Mouse (Mus musculus): ENCODE measurements around the gene Pld6. TPM values are rescaled to one million over a fixed set of nuclear protein-coding genes. Genes with fewer than 3 reads are reported as not detected.
"Not testable (repeated sequence)": the region's sequence is repeated elsewhere in the genome, so short reads cannot be mapped to it uniquely, and the experiment has no call there.

Pld6 gene
- polyA plus RNA-seq, 1 experiment from 2014 or later, result 1.5 TPM

DNA sequence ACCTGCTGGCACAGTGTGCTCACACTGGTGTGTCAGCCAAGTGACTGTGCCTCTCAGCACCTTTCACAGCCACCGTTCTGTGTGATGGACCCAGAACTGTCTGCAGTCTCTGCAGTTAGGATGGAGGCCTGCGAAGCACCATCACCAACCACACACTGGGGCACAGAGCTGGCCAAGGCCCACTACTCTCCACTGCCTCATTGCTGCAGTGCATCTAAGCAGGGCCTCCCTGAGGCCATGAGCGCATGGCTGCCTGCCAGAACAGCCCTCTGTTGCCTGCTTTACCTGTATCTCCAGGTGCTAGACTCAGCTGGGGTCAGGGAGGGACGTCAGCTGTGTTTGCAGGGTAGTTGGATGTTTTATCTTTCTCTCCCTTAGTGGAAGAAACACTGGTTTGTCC lies 43.1 kb downstream of the Pld6 start:
- H3K9me3 ChIP-seq (replicated peaks; ENCODE audit: control insufficient read depth, low read length), result no peaks in the 10 kb centered on the region
- H3K4me3 ChIP-seq (ENCODE audit: low read depth, low read length), result no peak overlapping the region
- no peak overlapping the region for H3K9ac ChIP-seq (ENCODE audit: low read length)
- no peaks in the 10 kb centered on the region for H3K4me1 ChIP-seq (ENCODE audit: control insufficient read depth, insufficient read depth, low read length)
- 93% methylated on average over 4 of the region's 4 CpGs for WGBS
- DNase-seq (ENCODE audit: low spot score) (no peak), ATAC-seq (no peak)
- H3K36me3 ChIP-seq (ENCODE audit: control insufficient read depth, insufficient read depth, low read length), result peaks cover 69% of the 10 kb centered on the region
- H3K4me2 ChIP-seq (ENCODE audit: low read length), result no peak overlapping the region
- H3K27me3 ChIP-seq (replicated peaks; ENCODE audit: control insufficient read depth, insufficient read depth, low read length), result no peaks in the 10 kb centered on the region
- no peak overlapping the region for H3K27ac ChIP-seq (ENCODE audit: low read depth, low read length)

DNA sequence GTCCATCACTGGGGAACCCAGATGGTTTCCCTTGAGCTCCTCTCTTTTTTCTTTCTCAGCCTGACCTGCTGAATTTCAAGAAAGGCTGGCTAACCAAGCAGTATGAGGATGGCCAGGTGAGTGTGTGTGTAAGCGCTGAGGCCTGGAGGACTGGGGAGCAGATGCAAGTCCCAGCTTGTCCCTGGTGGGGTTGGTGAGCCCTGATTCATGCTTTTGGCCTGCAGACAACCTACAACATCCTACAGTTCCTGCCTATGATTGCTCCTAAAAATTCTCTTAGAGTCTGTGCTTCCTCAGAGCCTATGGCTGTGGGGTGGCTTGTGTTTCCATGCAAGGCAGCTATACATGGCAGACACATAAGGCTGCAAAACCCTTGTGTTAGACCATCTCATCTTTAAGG lies 43.7 kb downstream of the Pld6 start:
- 100% methylated on average over 1 of the region's 1 CpGs for WGBS
- Histone ChIP-seq H3K27ac (ENCODE audit: low read depth, low read length) (no peak overlapping the region), H3K9ac (ENCODE audit: low read length) (no peak overlapping the region), H3K4me2 (ENCODE audit: low read length) (no peak overlapping the region), H3K27me3 (replicated peaks; ENCODE audit: control insufficient read depth, insufficient read depth, low read length) (no peaks in the 10 kb centered on the region), H3K4me3 (ENCODE audit: low read depth, low read length) (no peak overlapping the region), H3K36me3 (ENCODE audit: control insufficient read depth, insufficient read depth, low read length) (peaks cover 70% of the 10 kb centered on the region), H3K9me3 (replicated peaks; ENCODE audit: control insufficient read depth, low read length) (no peaks in the 10 kb centered on the region), H3K4me1 (ENCODE audit: control insufficient read depth, insufficient read depth, low read length) (no peaks in the 10 kb centered on the region)
- DNase-seq (ENCODE audit: low spot score) (no peak), ATAC-seq (no peak)

DNA sequence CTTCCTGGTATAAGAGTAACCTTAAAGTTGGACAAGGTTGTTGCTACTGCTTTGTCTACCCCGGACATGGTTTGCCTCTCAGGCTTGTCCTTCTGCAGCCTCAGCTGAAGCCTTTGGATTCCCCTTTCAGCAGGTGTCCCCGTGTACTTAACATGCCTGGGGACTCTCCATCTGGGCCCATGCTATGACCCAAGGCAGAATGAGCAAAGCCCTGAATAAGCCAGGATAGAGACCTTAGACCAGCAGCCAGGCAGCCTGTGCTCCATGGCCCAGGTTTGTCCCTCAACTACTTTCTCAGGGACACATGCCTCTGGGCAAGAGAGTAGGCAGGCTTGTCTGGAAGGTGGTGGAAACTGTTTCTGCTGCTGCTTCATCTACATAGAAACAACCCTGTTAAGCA lies 44.1 kb downstream of the Pld6 start:
- DNase-seq (ENCODE audit: low spot score) (no peak), ATAC-seq (no peak)
- Histone ChIP-seq H3K4me2 (ENCODE audit: low read length) (no peak overlapping the region), H3K4me3 (ENCODE audit: low read depth, low read length) (no peak overlapping the region), H3K36me3 (ENCODE audit: control insufficient read depth, insufficient read depth, low read length) (peaks cover 70% of the 10 kb centered on the region), H3K9ac (ENCODE audit: low read length) (no peak overlapping the region), H3K27me3 (replicated peaks; ENCODE audit: control insufficient read depth, insufficient read depth, low read length) (no peaks in the 10 kb centered on the region), H3K9me3 (replicated peaks; ENCODE audit: control insufficient read depth, low read length) (no peaks in the 10 kb centered on the region), H3K27ac (ENCODE audit: low read depth, low read length) (no peak overlapping the region), H3K4me1 (ENCODE audit: control insufficient read depth, insufficient read depth, low read length) (no peaks in the 10 kb centered on the region)
- WGBS, result 87% methylated on average over 2 of the region's 2 CpGs

DNA sequence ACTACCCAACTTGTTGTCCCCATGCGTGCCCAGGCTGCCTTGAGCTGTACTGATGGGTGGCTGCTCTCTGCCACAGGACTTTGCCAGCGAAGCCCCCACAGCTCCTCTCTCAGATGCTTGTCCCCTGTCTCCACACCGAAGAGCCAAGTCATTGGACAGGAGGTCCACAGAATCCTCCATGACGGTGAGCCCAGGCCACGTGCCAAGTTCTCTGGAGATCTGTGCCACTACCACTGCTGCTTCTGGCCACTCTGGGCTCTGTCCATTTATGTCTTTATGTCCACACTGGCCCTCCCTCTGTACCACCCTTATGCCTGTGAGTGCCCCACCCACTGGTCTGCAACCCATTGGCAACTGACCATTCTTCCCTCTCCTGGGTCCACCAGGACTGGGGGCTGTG lies 45.5 kb downstream of the Pld6 start:
- no peak overlapping the region for H3K4me3 ChIP-seq (ENCODE audit: low read depth, low read length)
- H3K9ac ChIP-seq (ENCODE audit: low read length), result no peak overlapping the region
- 95% methylated on average over 5 of the region's 5 CpGs for WGBS
- no peak for DNase-seq (ENCODE audit: low spot score)
- no peaks in the 10 kb centered on the region for H3K9me3 ChIP-seq (replicated peaks; ENCODE audit: control insufficient read depth, low read length)
- H3K4me2 ChIP-seq (ENCODE audit: low read length), result no peak overlapping the region
- no peak overlapping the region for H3K27ac ChIP-seq (ENCODE audit: low read depth, low read length)
- no peaks in the 10 kb centered on the region for H3K4me1 ChIP-seq (ENCODE audit: control insufficient read depth, insufficient read depth, low read length)
- ATAC-seq, result no peak
- H3K36me3 ChIP-seq (ENCODE audit: control insufficient read depth, insufficient read depth, low read length), result peaks cover 79% of the 10 kb centered on the region
- no peaks in the 10 kb centered on the region for H3K27me3 ChIP-seq (replicated peaks; ENCODE audit: control insufficient read depth, insufficient read depth, low read length)

DNA sequence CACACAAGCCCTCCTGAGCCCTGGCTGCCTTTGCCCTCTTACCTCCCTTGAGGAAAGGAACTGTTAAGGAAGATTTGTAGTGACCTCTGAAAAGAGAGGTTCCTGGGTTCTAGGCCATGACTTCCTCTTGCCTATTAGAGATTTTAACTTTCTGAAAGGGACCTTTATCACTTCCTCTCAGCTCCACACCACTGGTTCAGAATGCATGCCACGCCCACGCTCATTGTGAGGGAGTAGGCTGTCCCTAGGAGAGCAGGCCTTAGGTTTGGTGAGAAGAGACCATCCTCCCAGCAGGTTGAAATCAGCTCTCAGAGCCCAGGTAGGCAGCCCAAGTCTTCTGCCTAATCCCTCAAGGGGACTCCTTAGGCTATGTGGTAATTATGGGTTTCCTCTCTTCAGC lies 47.4 kb downstream of the Pld6 start:
- H3K9me3 ChIP-seq (replicated peaks; ENCODE audit: control insufficient read depth, low read length), result no peaks in the 10 kb centered on the region
- no peak for DNase-seq (ENCODE audit: low spot score)
- H3K36me3 ChIP-seq (ENCODE audit: control insufficient read depth, insufficient read depth, low read length), result peaks cover 89% of the 10 kb centered on the region
- no peak overlapping the region for H3K4me2 ChIP-seq (ENCODE audit: low read length)
- H3K9ac ChIP-seq (ENCODE audit: low read length), result no peak overlapping the region
- H3K27ac ChIP-seq (ENCODE audit: low read depth, low read length), result no peak overlapping the region
- no peak overlapping the region for H3K4me3 ChIP-seq (ENCODE audit: low read depth, low read length)
- no peaks in the 10 kb centered on the region for H3K4me1 ChIP-seq (ENCODE audit: control insufficient read depth, insufficient read depth, low read length)
- ATAC-seq, result no peak
- no peaks in the 10 kb centered on the region for H3K27me3 ChIP-seq (replicated peaks; ENCODE audit: control insufficient read depth, insufficient read depth, low read length)
- WGBS, result 91% methylated on average over 2 of the region's 2 CpGs

DNA sequence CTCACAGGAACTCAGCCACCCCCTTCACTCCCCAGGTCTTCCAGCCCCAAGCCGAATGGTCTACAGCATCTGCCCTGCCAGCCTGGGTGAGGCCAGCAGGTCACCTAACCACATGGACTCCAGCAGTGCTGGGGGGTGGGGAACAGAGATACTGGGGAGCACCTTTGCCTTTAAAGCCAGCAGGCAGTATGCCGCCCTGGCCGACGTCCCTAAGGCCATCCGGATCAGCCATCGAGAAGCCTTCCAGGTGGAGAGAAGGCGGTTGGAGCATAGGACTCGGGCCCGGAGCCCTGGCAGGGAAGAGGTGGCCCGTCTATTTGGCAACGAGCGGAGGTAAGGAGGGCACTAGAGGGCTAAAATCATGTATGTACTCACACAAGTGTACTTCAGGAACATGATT lies 50.2 kb downstream of the Pld6 start:
- no peak for ATAC-seq
- 95% methylated on average over 12 of the region's 12 CpGs for WGBS
- no peak for DNase-seq (ENCODE audit: low spot score)
- H3K27ac ChIP-seq (ENCODE audit: low read depth, low read length), result no peak overlapping the region
- H3K4me3 ChIP-seq (ENCODE audit: low read depth, low read length), result no peak overlapping the region
- no peaks in the 10 kb centered on the region for H3K9me3 ChIP-seq (replicated peaks; ENCODE audit: control insufficient read depth, low read length)
- no peak overlapping the region for H3K9ac ChIP-seq (ENCODE audit: low read length)
- H3K36me3 ChIP-seq (ENCODE audit: control insufficient read depth, insufficient read depth, low read length), result peaks cover 67% of the 10 kb centered on the region
- no peaks in the 10 kb centered on the region for H3K27me3 ChIP-seq (replicated peaks; ENCODE audit: control insufficient read depth, insufficient read depth, low read length)
- no peaks in the 10 kb centered on the region for H3K4me1 ChIP-seq (ENCODE audit: control insufficient read depth, insufficient read depth, low read length)
- H3K4me2 ChIP-seq (ENCODE audit: low read length), result no peak overlapping the region

DNA sequence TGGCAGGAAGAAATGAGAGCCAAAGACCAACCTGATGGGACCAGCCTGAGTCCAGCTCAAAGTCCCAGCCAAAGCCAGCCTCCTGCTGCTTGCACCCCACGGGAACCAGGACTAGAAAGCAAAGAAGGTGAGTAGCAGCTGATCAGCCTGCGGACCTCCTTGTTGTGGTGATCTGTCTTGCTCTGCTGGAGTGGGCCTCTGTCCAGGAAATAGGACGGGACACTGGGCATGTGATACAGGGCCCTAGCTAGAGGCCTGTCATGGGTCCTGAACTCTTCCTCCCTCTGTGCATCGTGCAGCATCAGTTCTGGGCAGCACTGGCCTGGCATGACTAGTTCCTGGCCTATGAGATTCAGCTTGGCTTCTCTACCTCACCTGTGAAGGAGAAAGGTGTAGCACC lies 51.5 kb downstream of the Pld6 start:
- ATAC-seq; H3K27me3 ChIP-seq (replicated peaks; ENCODE audit: control insufficient read depth, insufficient read depth, low read length); H3K4me3 ChIP-seq (ENCODE audit: low read depth, low read length); H3K27ac ChIP-seq (ENCODE audit: low read depth, low read length); H3K9ac ChIP-seq (ENCODE audit: low read length); H3K4me2 ChIP-seq (ENCODE audit: low read length); H3K4me1 ChIP-seq (ENCODE audit: control insufficient read depth, insufficient read depth, low read length); H3K9me3 ChIP-seq (replicated peaks; ENCODE audit: control insufficient read depth, low read length); DNase-seq (ENCODE audit: low spot score): not testable (repeated sequence)
- WGBS, result 84% methylated on average over 4 of the region's 4 CpGs
- peaks cover 60% of the 10 kb centered on the region for H3K36me3 ChIP-seq (ENCODE audit: control insufficient read depth, insufficient read depth, low read length)

DNA sequence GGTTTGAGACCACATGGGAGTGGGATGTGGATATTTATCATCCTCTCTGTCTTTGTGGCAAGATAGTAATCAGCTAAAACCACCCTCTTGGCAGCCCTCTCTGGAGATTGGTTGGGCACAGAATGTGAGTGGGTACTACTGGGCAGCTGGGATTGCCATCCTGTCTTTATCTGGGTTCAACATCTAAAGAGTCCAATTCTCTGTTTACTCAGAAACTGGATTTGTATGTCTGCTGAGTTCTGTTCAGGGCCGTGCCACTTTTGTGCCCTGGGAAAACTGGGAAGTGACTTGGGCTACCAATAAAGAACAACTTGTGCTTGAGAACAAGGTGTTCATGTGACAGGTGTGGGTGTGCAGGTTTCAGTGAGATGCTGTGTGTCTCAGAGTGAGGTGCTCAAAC lies 53.1 kb downstream of the Pld6 start:
- Histone ChIP-seq H3K27me3 (replicated peaks; ENCODE audit: control insufficient read depth, insufficient read depth, low read length) (no peaks in the 10 kb centered on the region), H3K9ac (ENCODE audit: low read length) (no peak overlapping the region), H3K4me1 (ENCODE audit: control insufficient read depth, insufficient read depth, low read length) (no peaks in the 10 kb centered on the region), H3K27ac (ENCODE audit: low read depth, low read length) (no peak overlapping the region), H3K36me3 (ENCODE audit: control insufficient read depth, insufficient read depth, low read length) (peaks cover 55% of the 10 kb centered on the region), H3K4me3 (ENCODE audit: low read depth, low read length) (no peak overlapping the region), H3K4me2 (ENCODE audit: low read length) (no peak overlapping the region), H3K9me3 (replicated peaks; ENCODE audit: control insufficient read depth, low read length) (no peaks in the 10 kb centered on the region)
- 94% methylated on average over 1 of the region's 1 CpGs for WGBS
- DNase-seq (ENCODE audit: low spot score) (no peak), ATAC-seq (no peak)
